Comparison of ENCODE assay signal across 1 mouse cellular context in genomic region chr16:19179214-19180010, GRCm38 (mm10).
TF ChIP-seq lines count a peak whose summit lies in the region.

No protein-coding gene starts in this region.

TF ChIP-seq in CH12.LX, 34 proteins besides CTCF, POLR2A, EP300 and RAD21 (continued from another document):
- TF ChIP-seq POLR2AphosphoS2 (IDR thresholded peaks at IDR 0.05; ENCODE audit: low read depth, low read length) = peak; percentile 73; the same call in 1 of the 2 replicates
- peak; percentile 56; the same call in 1 of the 2 replicates for TF ChIP-seq CHD1 (IDR thresholded peaks at IDR 0.05; ENCODE audit: low read depth, low read length)
- no peak for TF ChIP-seq USF1 (IDR thresholded peaks at IDR 0.05; ENCODE audit: low read depth, low read length)
- no peak for TF ChIP-seq USF2 (conservative IDR thresholded peaks at IDR 0.05; ENCODE audit: low read depth, low read length)
- TF ChIP-seq KAT2A (IDR thresholded peaks at IDR 0.05; ENCODE audit: insufficient replicate concordance, low read length) = 0 out of 2 replicates have a peak, but pooled peaks have one; percentile 62
